Comparison of ENCODE assay signal across 23 mouse cellular contexts in genomic region chr1:81718233-81718632, GRCm38 (mm10).
DNase-seq lines count a peak whose midpoint lies in the region; ATAC-seq and TF ChIP-seq lines count a peak whose summit lies in the region.
"Had no signal": no experiment of that assay in that cellular context is flagged by ENCODE, and none has a peak within 500 bp of the region (broad histone marks: within the 10 kb centered on the region; RNA-seq: fewer than 3 reads in every experiment).

No protein-coding gene starts in this region.

- no peaks in the 10 kb centered on the region for H3K27me3 ChIP-seq in forebrain, embryonic 10.5 days (ENCODE audit: poor library complexity, severe bottlenecking)
- no peaks in the 10 kb centered on the region for H3K27me3 ChIP-seq in forebrain, embryonic 13.5 days
- no peaks in the 10 kb centered on the region for H3K27me3 ChIP-seq in lung, postnatal 0 days (replicated peaks; ENCODE audit: insufficient read depth, low read length)
- H3K27me3 ChIP-seq: forebrain, embryonic 15.5 days; midbrain, embryonic 13.5 days had no signal

- peaks cover 13% of the 10 kb centered on the region for H3K4me1 ChIP-seq in forebrain, embryonic 10.5 days
- no peaks in the 10 kb centered on the region for H3K4me1 ChIP-seq in forebrain, embryonic 13.5 days
- H3K4me1 ChIP-seq in lung, postnatal 0 days (ENCODE audit: insufficient read depth, low read depth, low read length), result no peaks in the 10 kb centered on the region
- H3K4me1 ChIP-seq: forebrain, embryonic 15.5 days; hindbrain, embryonic 10.5 days had no signal

- H3K36me3 ChIP-seq in forebrain, embryonic 10.5 days (replicated peaks), result no peaks in the 10 kb centered on the region
- no peaks in the 10 kb centered on the region for H3K36me3 ChIP-seq in forebrain, embryonic 13.5 days (ENCODE audit: poor library complexity, severe bottlenecking)
- H3K36me3 ChIP-seq in lung, postnatal 0 days (ENCODE audit: insufficient read depth, low read length), result no peaks in the 10 kb centered on the region
- H3K36me3 ChIP-seq: forebrain, embryonic 15.5 days; heart, embryonic 10.5 days; hindbrain, embryonic 10.5 days; midbrain, embryonic 13.5 days had no signal

- no peak overlapping the region for H3K9ac ChIP-seq in forebrain, embryonic 13.5 days
- no peak overlapping the region for H3K9ac ChIP-seq in lung, postnatal 0 days (replicated peaks; ENCODE audit: low read depth)
- H3K9ac ChIP-seq: forebrain, embryonic 15.5 days; liver, embryonic 14.5 days; midbrain, embryonic 13.5 days had no signal

- TF ChIP-seq EP300 in lung, postnatal 0 days (IDR thresholded peaks at IDR 0.05), result peak; percentile 38

- H3K4me3 ChIP-seq in forebrain, embryonic 10.5 days, result no peak overlapping the region
- H3K4me3 ChIP-seq in forebrain, embryonic 13.5 days, result no peak overlapping the region
- H3K4me3 ChIP-seq in lung, postnatal 0 days (ENCODE audit: low read depth, low read length), result no peak overlapping the region
- H3K4me3 ChIP-seq: erythroblast, embryonic 14.5 days; forebrain, embryonic 15.5 days; heart, embryonic 10.5 days; hindbrain, embryonic 10.5 days; left cerebral cortex, adult 2 months; midbrain, embryonic 13.5 days had no signal

- DNase-seq in forebrain, embryonic 10.5 days (ENCODE audit: extremely low spot score, low spot score), result no peak
- DNase-seq in lung, postnatal 0 days (ENCODE audit: low spot score), result no peak
- no peak for DNase-seq in lung, postnatal 25 days (ENCODE audit: low spot score)
- peak; percentile 38 for DNase-seq in embryo, embryonic 9.5 days (ENCODE audit: extremely low spot score)
- peak; percentile 58 for DNase-seq in mesoderm, embryonic 11.5 days (ENCODE audit: low read depth, low spot score)
- DNase-seq in cerebellum, adult 8-10 months, result no peak
- no peak for DNase-seq in thymus, postnatal 36 days
- DNase-seq: cerebellum, adult 9-10 months; kidney, adult 11 months; kidney, postnatal 14 days; left cerebral cortex, postnatal 4 days; right cerebral cortex, postnatal 14 days; spleen, adult 18-20 months had no signal

- peak overlapping the region; percentile 53 for H3K27ac ChIP-seq in forebrain, embryonic 10.5 days
- H3K27ac ChIP-seq in forebrain, embryonic 13.5 days, result no peak overlapping the region
- no peak overlapping the region for H3K27ac ChIP-seq in lung, postnatal 0 days (ENCODE audit: low read length)
- H3K27ac ChIP-seq: forebrain, embryonic 15.5 days; heart, embryonic 10.5 days; hindbrain, embryonic 10.5 days; hindbrain, postnatal 0 days; left cerebral cortex, adult 2 months; liver, embryonic 14.5 days; macrophage; midbrain, embryonic 13.5 days had no signal

- no peaks in the 10 kb centered on the region for H3K9me3 ChIP-seq in forebrain, embryonic 10.5 days
- no peaks in the 10 kb centered on the region for H3K9me3 ChIP-seq in forebrain, embryonic 13.5 days (replicated peaks)
- H3K9me3 ChIP-seq in lung, postnatal 0 days (ENCODE audit: low read length), result no peaks in the 10 kb centered on the region
- H3K9me3 ChIP-seq: forebrain, embryonic 15.5 days; heart, embryonic 10.5 days; hindbrain, embryonic 10.5 days; midbrain, embryonic 13.5 days had no signal

- ATAC-seq in forebrain, embryonic 13.5 days, result no peak
- ATAC-seq in lung, postnatal 0 days, result no peak
- ATAC-seq: forebrain, embryonic 15.5 days; hindbrain, postnatal 0 days; midbrain, embryonic 13.5 days had no signal

- H3K4me2 ChIP-seq in forebrain, embryonic 13.5 days, result no peak overlapping the region
- no peak overlapping the region for H3K4me2 ChIP-seq in lung, postnatal 0 days (replicated peaks; ENCODE audit: low read depth, low read length)
- H3K4me2 ChIP-seq: forebrain, embryonic 15.5 days; midbrain, embryonic 13.5 days had no signal

- TF ChIP-seq CTCF in lung, postnatal 0 days (IDR thresholded peaks at IDR 0.05), result no peak

Comparison
In these comparisons a context has a peak if more than half of its experiments do, and no peak if none do; other contexts are left out.
1. DNase-seq: peak in embryo, embryonic 9.5 days (single experiment) and mesoderm, embryonic 11.5 days (single experiment); none in forebrain, embryonic 10.5 days (single experiment), lung, postnatal 0 days (single experiment), lung, postnatal 25 days (single experiment), cerebellum, adult 8-10 months (single experiment) and thymus, postnatal 36 days (0 of 2).